Mouse (Mus musculus) liver, embryonic 14.5 days (tissue): ENCODE data around the gene Il22ra2.

Experiments
- CTCF ChIP-seq: IDR thresholded peaks from 2 replicates; pipeline ENCODE4 v1.5.1; 2016; ENCODE audit warnings: antibody characterized with exemption, low read depth, control low read depth
- EP300 ChIP-seq: IDR thresholded peaks from 2 replicates; pipeline ENCODE4 v1.6.1; 2016; ENCODE audit warnings: antibody characterized with exemption, low read depth

DNA sequence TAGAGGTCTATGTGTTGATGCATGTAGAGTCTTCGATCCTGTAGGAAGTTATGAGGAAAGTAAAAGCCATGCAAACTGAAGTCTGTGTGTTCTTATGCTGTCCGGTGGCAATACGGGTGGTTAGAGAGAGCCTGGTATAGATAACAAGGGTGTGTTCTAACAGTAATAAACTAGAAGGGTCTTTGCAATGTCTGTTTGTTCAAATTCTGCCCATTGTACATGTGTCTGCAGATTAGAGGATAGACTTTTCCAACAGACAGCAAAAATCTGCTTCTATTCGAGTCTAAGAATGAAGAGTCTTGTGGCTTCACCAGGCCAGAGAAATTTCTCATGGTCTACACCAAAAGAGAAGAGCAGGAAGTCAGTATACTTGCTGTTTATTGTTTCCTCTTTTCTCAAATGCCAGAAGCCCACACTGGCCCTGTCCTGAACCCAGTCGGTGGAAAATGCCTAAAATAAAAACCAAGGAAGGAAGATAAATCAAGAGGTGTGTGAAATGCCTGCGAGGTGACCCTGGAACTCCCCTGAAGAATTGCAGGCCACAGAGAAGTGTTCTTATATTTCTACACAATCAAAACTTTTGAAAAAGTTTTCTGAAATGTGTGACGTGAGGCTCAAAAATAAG is 38.9 kb upstream of the Il22ra2 start:
- TF ChIP-seq CTCF = no peak
- peak; percentile 48; the same call in 1 of the 2 replicates for TF ChIP-seq EP300
